ENCODE assay signal across 41 mouse cellular contexts in the genomic region with DNA sequence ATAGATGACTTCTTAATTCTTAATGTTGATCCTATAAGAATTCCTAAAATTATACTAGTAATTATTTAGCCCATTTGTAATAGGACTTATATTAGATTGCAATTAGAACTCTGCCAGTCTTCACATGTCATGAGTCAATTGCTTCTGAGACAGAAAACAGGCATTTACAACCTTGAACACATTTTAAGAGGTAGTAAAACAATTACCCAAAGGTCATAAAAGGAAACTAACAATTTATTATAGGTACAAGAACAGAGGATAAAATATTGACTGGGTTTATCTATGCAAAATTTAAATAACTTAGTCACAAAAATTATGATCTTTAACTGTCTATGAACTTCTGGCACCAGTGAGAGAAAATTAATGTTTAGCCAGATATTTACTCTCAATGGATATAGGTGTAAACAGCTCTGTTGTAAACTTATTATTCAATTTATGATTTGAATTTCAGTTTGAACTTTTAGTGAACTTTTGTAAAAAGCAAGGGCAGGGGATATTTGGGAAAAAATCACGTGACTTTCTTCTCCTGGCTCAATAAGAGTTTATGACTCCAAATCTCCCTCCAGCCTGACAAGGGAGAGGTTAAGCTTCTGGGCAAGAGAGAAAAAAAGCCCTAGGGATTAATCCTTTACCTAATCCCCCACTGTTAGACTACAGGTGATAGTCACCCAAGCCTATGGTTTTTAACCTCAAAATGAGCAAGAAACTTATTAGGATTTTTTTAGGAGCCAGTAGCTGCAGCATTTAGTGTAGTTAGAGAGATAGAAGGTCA. TPM values are rescaled to one million over a fixed set of nuclear protein-coding genes. Genes with fewer than 3 reads are reported as not detected.
"Had no signal": no experiment of that assay in that cellular context is flagged by ENCODE, and none has a peak within 500 bp of the region (broad histone marks: within the 10 kb centered on the region; RNA-seq: fewer than 3 reads in every experiment).

No protein-coding gene starts in this region.

- H3K4me1 ChIP-seq: heart, embryonic 10.5 days; heart, embryonic 12.5 days; heart, embryonic 13.5 days; heart, embryonic 15.5 days; hindbrain, embryonic 10.5 days; hindbrain, embryonic 12.5 days; hindbrain, embryonic 13.5 days; hindbrain, embryonic 15.5 days; kidney, embryonic 15.5 days had no signal

- H3K9ac ChIP-seq: heart, embryonic 12.5 days; heart, embryonic 13.5 days; heart, embryonic 15.5 days; hindbrain, embryonic 12.5 days; hindbrain, embryonic 13.5 days; hindbrain, embryonic 14.5 days; hindbrain, embryonic 15.5 days; kidney, embryonic 15.5 days had no signal

- DNase-seq: heart, postnatal 10 days; heart, postnatal 14 days; heart, postnatal 36 days; heart, postnatal 4 days; kidney, adult 11 months; kidney, adult 18-20 months; kidney, adult 2 months; kidney, adult 8-10 months; kidney, adult 9 months; kidney, postnatal 10 days; kidney, postnatal 14 days; kidney, postnatal 25 days; kidney, postnatal 36 days; kidney, postnatal 4 days; layer of hippocampus, adult 9-11 months had no signal

- H3K4me2 ChIP-seq: heart, embryonic 11.5 days; heart, embryonic 12.5 days; heart, embryonic 13.5 days; heart, embryonic 15.5 days; hindbrain, embryonic 12.5 days; hindbrain, embryonic 13.5 days; hindbrain, embryonic 14.5 days; hindbrain, embryonic 15.5 days; kidney, embryonic 15.5 days had no signal

- H3K9me3 ChIP-seq: heart, embryonic 15.5 days; hindbrain, embryonic 10.5 days; hindbrain, embryonic 12.5 days; hindbrain, embryonic 13.5 days; hindbrain, embryonic 15.5 days; kidney, embryonic 15.5 days had no signal

- H3K4me3 ChIP-seq: heart, embryonic 10.5 days; heart, embryonic 12.5 days; heart, embryonic 13.5 days; heart, embryonic 15.5 days; hindbrain, embryonic 10.5 days; hindbrain, embryonic 12.5 days; hindbrain, embryonic 13.5 days; hindbrain, embryonic 15.5 days; kidney, embryonic 15.5 days; layer of hippocampus, adult 2 months; left cerebral cortex, adult 2 months had no signal

- H3K36me3 ChIP-seq: heart, embryonic 10.5 days; heart, embryonic 12.5 days; heart, embryonic 13.5 days; heart, embryonic 15.5 days; hindbrain, embryonic 10.5 days; hindbrain, embryonic 12.5 days; hindbrain, embryonic 13.5 days; hindbrain, embryonic 15.5 days; kidney, embryonic 15.5 days had no signal

- ATAC-seq: hindbrain, embryonic 16.5 days; hindbrain, postnatal 0 days; inflammation-experienced regulatory T-cells, adult 6 months had no signal

- H3K27me3 ChIP-seq: heart, embryonic 12.5 days; heart, embryonic 13.5 days; heart, embryonic 15.5 days; hindbrain, embryonic 12.5 days; hindbrain, embryonic 13.5 days; hindbrain, embryonic 15.5 days; kidney, embryonic 15.5 days had no signal

- H3K27ac ChIP-seq: heart, embryonic 10.5 days; heart, embryonic 13.5 days; heart, embryonic 15.5 days; hindbrain, embryonic 10.5 days; hindbrain, embryonic 12.5 days; hindbrain, embryonic 13.5 days; hindbrain, embryonic 14.5 days; hindbrain, embryonic 15.5 days; hindbrain, postnatal 0 days; kidney, embryonic 15.5 days; kidney, postnatal 0 days; layer of hippocampus, adult 2 months; left cerebral cortex, adult 2 months had no signal

RNA-seq across cellular contexts. Expression of a gene that starts 17.3 kb away (rescaled TPM):
- total RNA-seq: heart, adult 8-10 months; heart, postnatal 10 days; heart, postnatal 14 days; heart, postnatal 25 days; heart, postnatal 36 days; heart, postnatal 4 days; hematopoietic stem cell, adult 5-6 weeks had no signal
- polyA plus RNA-seq: heart, embryonic 10.5 days; heart, embryonic 11.5 days; heart, embryonic 12.5 days; heart, embryonic 13.5 days; heart, embryonic 14.5 days; heart, embryonic 15.5 days; heart, embryonic 16.5 days; heart, postnatal 0 days; hindbrain, embryonic 10.5 days; hindbrain, embryonic 11.5 days; hindbrain, embryonic 12.5 days; intestine, embryonic 14.5 days; kidney, adult 2 months; kidney, embryonic 14.5 days; kidney, embryonic 15.5 days; kidney, postnatal 0 days had no signal
